Mouse (Mus musculus): ENCODE data around the gene Gpr68. TPM values are rescaled to one million over a fixed set of nuclear protein-coding genes. Genes with fewer than 3 reads are reported as not detected.

Gpr68 gene
- polyA plus RNA-seq, 1 experiment from 2014 or later = 0.55 TPM

DNA sequence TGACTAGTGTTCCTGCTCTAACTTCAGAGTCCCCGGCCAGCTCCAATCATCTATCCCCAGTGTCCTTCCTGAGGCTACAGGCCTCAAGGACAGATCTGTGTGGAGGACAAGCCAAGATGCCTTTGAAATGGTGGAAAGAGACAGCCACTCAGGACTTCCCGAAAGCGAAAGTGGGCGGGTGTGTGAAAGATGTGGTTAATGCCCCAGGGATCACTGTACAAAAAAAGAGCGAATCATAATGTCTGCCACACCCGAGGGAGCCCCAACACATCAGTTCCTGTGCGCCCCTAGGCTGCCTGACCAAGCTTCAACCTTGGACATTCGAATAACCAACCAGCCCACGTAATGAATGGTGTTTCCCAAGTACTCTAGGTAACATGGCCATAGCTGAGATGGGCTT lies 20.3 kb upstream of the Gpr68 start:
- DNase-seq (ENCODE audit: low spot score) (no peak), ATAC-seq (no peak)
- Histone ChIP-seq H3K27me3 (replicated peaks; ENCODE audit: control insufficient read depth, insufficient read depth, low read length) (no peaks in the 10 kb centered on the region), H3K4me2 (ENCODE audit: low read length) (no peak overlapping the region), H3K4me3 (ENCODE audit: low read depth, low read length) (no peak overlapping the region), H3K9ac (ENCODE audit: low read length) (no peak overlapping the region), H3K27ac (ENCODE audit: low read depth, low read length) (no peak overlapping the region), H3K4me1 (ENCODE audit: control insufficient read depth, insufficient read depth, low read length) (no peaks in the 10 kb centered on the region), H3K36me3 (ENCODE audit: control insufficient read depth, insufficient read depth, low read length) (peaks cover 76% of the 10 kb centered on the region), H3K9me3 (replicated peaks; ENCODE audit: control insufficient read depth, low read length) (no peaks in the 10 kb centered on the region)
- WGBS = 95% methylated on average over 9 of the region's 9 CpGs

DNA sequence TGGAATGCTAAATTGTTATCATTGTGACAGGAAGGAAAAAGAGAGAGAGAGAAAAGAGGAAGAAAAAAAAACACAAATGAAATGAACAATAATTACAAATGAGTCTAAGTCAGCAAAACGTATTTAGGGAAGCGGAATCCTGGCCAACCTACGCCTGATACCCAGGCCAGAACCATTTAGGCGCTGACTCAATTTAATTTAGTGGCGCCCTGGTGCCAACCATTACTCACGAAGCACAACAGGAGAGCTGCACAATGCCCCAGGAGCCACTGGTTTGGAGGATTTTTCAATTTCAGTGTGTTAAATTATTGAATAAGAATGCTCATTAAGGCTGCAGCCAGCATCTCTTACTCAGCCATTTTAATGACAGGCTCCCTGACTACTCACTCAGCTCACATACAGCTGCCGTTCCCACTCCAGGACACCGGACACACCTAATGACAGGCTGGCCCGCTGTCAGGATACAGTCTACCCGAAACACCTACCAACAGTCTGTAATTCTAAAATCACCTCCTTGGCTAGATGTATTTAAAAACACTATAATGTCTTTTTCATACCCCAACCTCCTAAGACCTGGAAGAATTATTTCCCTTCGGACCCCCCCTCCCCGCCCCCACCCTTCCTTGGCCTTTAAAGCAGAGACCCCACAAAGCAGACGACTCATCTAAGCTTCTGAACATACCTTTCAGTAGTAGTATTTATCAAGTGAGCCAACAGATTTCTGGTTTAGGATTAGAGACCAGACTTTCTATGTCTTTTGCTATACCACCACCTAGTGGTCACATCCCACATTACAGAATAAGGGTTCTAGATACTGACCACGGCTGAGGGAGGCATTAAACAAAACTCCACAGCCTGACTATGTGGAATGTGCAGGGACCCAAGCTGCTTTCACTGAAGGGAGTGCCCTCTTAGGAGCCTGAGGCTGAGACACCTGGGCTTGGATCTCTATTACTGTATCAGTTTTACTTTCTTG lies 17.9 kb upstream of the Gpr68 start:
- Histone ChIP-seq H3K27me3 (replicated peaks; ENCODE audit: control insufficient read depth, insufficient read depth, low read length) (no peaks in the 10 kb centered on the region), H3K9ac (ENCODE audit: low read length) (no peak overlapping the region), H3K4me2 (ENCODE audit: low read length) (no peak overlapping the region), H3K27ac (ENCODE audit: low read depth, low read length) (no peak overlapping the region), H3K4me1 (ENCODE audit: control insufficient read depth, insufficient read depth, low read length) (no peaks in the 10 kb centered on the region), H3K9me3 (replicated peaks; ENCODE audit: control insufficient read depth, low read length) (no peaks in the 10 kb centered on the region), H3K36me3 (ENCODE audit: control insufficient read depth, insufficient read depth, low read length) (peaks cover 78% of the 10 kb centered on the region), H3K4me3 (ENCODE audit: low read depth, low read length) (no peak overlapping the region)
- DNase-seq (ENCODE audit: low spot score) (peak; percentile 93), ATAC-seq (peak; percentile 61; the same call in 1 of the 2 replicates)
- WGBS = 68% methylated on average over 14 of the region's 14 CpGs

DNA sequence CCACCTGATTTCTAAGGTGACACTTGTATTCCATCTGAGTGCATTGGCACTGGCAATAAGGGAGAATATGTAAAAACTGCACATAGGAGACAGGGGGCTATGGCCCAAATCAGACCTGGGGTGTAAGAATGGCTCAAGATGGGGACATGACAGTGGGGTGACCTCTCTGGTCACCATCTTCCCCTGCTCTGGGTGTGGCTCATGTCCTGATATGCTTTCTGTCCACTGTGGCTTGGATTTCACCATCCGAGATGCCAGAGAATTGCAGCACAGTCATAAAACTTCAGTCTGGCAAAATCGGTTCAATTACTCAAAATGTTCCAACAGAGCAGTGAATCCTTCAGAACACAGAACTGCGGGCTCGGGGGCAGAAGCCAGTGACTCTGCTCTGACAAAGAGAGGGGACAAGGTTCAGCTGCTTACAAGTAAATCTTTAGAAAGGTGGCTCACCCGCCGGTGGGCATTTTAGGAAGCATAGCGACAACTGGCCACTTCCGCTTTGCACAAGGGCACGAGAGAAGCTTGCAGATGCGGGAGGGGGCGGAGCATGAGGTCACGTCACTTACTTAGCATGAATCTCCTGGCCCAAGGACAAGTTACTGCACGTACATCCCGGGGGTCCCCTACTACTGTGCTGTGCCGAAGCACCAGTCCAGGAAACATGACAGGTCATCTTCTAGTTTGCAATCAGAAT lies 16.8 kb upstream of the Gpr68 start:
- Histone ChIP-seq H3K9me3 (replicated peaks; ENCODE audit: control insufficient read depth, low read length) (no peaks in the 10 kb centered on the region), H3K9ac (ENCODE audit: low read length) (no peak overlapping the region), H3K4me3 (ENCODE audit: low read depth, low read length) (no peak overlapping the region), H3K4me2 (ENCODE audit: low read length) (no peak overlapping the region), H3K27me3 (replicated peaks; ENCODE audit: control insufficient read depth, insufficient read depth, low read length) (no peaks in the 10 kb centered on the region), H3K27ac (ENCODE audit: low read depth, low read length) (no peak overlapping the region), H3K4me1 (ENCODE audit: control insufficient read depth, insufficient read depth, low read length) (no peaks in the 10 kb centered on the region), H3K36me3 (ENCODE audit: control insufficient read depth, insufficient read depth, low read length) (peaks cover 78% of the 10 kb centered on the region)
- ATAC-seq (no peak), DNase-seq (ENCODE audit: low spot score) (no peak)
- WGBS = 91% methylated on average over 15 of the region's 15 CpGs

DNA sequence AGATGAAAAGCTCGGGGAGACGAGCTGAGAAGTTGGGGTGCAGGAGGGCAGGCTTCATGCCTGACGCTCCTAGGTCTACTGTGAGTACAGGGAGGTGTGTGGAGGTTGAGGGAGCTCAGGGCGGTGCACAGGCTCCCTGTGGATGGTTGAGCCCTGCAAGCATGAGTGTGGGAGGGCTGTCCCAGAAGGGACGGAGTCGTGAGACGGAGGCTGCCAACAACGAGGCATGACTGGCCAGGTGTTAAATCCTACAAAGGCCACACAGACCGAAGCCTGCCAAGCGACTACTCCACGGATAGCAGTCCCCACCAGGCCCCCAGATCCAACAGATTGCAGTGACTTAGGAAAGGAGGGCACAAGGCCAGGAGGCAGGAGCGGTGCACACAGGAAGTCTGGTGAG lies 2.7 kb upstream of the Gpr68 start:
- Histone ChIP-seq H3K27me3 (replicated peaks; ENCODE audit: control insufficient read depth, insufficient read depth, low read length) (no peaks in the 10 kb centered on the region), H3K4me1 (ENCODE audit: control insufficient read depth, insufficient read depth, low read length) (peaks cover 6% of the 10 kb centered on the region), H3K9ac (ENCODE audit: low read length) (no peak overlapping the region), H3K36me3 (ENCODE audit: control insufficient read depth, insufficient read depth, low read length) (peaks cover 47% of the 10 kb centered on the region), H3K4me3 (ENCODE audit: low read depth, low read length) (no peak overlapping the region), H3K4me2 (ENCODE audit: low read length) (no peak overlapping the region), H3K9me3 (replicated peaks; ENCODE audit: control insufficient read depth, low read length) (no peaks in the 10 kb centered on the region), H3K27ac (ENCODE audit: low read depth, low read length) (no peak overlapping the region)
- 79% methylated on average over 12 of the region's 12 CpGs for WGBS
- peak; percentile 42; the same call in 1 of the 2 replicates for ATAC-seq
- DNase-seq (ENCODE audit: low spot score) = peak; percentile 28

DNA sequence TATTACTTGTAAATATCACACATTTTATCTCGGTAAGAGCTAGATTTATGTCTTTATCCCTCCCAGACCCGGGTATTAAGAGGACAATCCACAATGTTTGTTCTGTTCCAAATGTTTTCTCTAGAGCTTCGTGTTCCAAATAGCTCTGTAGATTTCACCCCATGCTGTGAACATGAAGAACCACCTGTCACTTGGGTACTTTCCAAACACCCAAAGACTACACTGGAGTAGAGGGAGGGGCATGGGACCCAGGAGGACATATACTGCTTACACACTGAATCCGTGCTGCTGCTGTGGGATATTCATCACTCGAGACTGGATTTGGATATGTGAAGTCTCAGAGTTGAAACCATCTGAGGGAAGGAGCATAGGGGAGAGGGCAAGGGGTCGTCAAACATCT lies 1.8 kb upstream of the Gpr68 start:
- Histone ChIP-seq H3K4me3 (ENCODE audit: low read depth, low read length) (no peak overlapping the region), H3K27ac (ENCODE audit: low read depth, low read length) (no peak overlapping the region), H3K4me2 (ENCODE audit: low read length) (no peak overlapping the region), H3K27me3 (replicated peaks; ENCODE audit: control insufficient read depth, insufficient read depth, low read length) (no peaks in the 10 kb centered on the region), H3K9me3 (replicated peaks; ENCODE audit: control insufficient read depth, low read length) (no peaks in the 10 kb centered on the region), H3K36me3 (ENCODE audit: control insufficient read depth, insufficient read depth, low read length) (peaks cover 39% of the 10 kb centered on the region), H3K4me1 (ENCODE audit: control insufficient read depth, insufficient read depth, low read length) (peaks cover 6% of the 10 kb centered on the region), H3K9ac (ENCODE audit: low read length) (no peak overlapping the region)
- no peak for DNase-seq (ENCODE audit: low spot score)
- 65% methylated on average over 6 of the region's 6 CpGs for WGBS
- ATAC-seq = no peak

DNA sequence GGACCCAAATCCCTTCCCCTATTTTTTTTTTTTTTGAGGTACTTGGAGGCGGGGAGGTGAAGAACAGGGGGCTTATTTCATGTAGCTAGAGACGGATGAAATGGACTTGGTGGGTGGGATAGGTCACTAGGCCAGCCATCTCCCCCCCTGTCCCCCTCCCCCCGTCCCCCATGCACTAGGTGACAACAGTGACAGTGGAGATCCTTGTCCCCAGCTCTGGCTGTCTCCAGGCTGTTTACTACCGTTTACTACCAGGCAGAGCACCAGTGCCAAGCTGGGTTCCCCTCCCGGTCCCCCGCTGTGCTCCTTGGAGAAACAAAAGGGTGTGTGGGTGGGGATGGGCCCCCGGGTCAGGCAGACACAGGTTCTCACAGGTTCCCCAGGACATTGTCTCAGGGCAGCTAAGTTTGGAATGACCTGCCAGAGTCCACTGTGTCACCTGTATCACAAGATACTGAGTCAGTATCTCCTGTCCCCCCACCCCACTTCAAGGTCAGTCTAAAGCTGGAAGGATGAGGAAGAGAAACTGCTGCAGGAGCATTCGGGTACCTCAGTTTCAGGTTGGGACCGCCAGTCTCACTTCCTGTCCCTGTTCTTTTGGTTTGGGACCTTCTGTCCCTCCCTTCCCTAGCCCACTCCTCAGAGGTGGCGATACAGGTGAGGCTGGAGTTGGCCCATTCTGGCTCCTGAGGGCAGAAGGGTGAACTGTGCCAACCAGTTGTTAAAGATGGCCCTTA lies 468 bp upstream of the Gpr68 start:
- Histone ChIP-seq H3K27ac (ENCODE audit: low read depth, low read length) (no peak overlapping the region), H3K9me3 (replicated peaks; ENCODE audit: control insufficient read depth, low read length) (no peaks in the 10 kb centered on the region), H3K36me3 (ENCODE audit: control insufficient read depth, insufficient read depth, low read length) (peaks cover 28% of the 10 kb centered on the region), H3K4me3 (ENCODE audit: low read depth, low read length) (peak overlapping the region; percentile 38), H3K9ac (ENCODE audit: low read length) (peak overlapping the region; percentile 61), H3K4me1 (ENCODE audit: control insufficient read depth, insufficient read depth, low read length) (peaks cover 6% of the 10 kb centered on the region), H3K4me2 (ENCODE audit: low read length) (peak overlapping the region; percentile 87), H3K27me3 (replicated peaks; ENCODE audit: control insufficient read depth, insufficient read depth, low read length) (no peaks in the 10 kb centered on the region)
- ATAC-seq (no peak), DNase-seq (ENCODE audit: low spot score) (no peak)
- 23% methylated on average over 9 of the region's 10 CpGs for WGBS

DNA sequence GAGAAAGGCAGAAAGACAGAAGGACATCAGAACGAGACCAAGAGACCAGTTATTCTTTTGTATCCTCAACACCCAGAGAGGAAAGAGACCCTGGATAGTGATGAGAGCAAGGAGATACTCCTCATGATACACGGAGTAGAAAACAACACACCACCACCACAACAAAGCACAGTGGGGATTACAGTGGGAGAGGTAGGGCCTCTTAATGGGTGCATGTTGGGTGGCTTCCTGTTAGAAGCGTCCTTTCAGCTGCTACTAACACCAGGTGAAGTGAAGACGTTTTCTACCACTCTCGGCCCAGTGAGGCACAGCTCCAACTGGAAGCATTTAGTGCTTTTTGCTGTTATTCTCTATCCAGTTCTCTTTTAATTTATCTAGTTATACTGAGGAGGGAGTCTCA lies 1.1 kb downstream of the Gpr68 start:
- no peak overlapping the region for H3K4me3 ChIP-seq (ENCODE audit: low read depth, low read length)
- H3K9ac ChIP-seq (ENCODE audit: low read length) = no peak overlapping the region
- no peak overlapping the region for H3K4me2 ChIP-seq (ENCODE audit: low read length)
- H3K27ac ChIP-seq (ENCODE audit: low read depth, low read length) = no peak overlapping the region
- H3K4me1 ChIP-seq (ENCODE audit: control insufficient read depth, insufficient read depth, low read length) = peaks cover 6% of the 10 kb centered on the region
- 76% methylated on average over 5 of the region's 5 CpGs for WGBS
- ATAC-seq = no peak
- DNase-seq (ENCODE audit: low spot score) = no peak
- H3K36me3 ChIP-seq (ENCODE audit: control insufficient read depth, insufficient read depth, low read length) = peaks cover 13% of the 10 kb centered on the region
- no peaks in the 10 kb centered on the region for H3K9me3 ChIP-seq (replicated peaks; ENCODE audit: control insufficient read depth, low read length)
- no peaks in the 10 kb centered on the region for H3K27me3 ChIP-seq (replicated peaks; ENCODE audit: control insufficient read depth, insufficient read depth, low read length)

DNA sequence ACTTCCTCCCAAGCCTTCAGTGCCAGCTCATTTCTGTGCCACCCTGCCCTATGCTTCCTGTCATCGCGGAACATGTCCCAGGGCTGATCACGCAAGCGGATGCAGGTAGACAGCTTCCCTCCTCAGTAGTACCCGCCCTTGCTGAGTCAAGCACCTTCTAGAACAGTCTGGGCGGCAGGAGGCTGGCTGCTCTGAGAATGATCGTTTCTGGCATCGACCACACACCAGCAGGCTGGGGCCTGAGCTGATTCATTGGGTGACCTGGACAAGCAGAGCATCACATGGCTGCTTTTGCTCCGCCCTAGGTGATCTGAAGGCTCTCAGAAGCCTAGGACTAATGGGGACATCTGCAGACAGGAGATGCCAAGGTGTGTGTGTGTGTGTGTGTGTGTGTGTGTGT lies 4.2 kb downstream of the Gpr68 start:
- H3K9ac ChIP-seq (ENCODE audit: low read length) = no peak overlapping the region
- no peaks in the 10 kb centered on the region for H3K9me3 ChIP-seq (replicated peaks; ENCODE audit: control insufficient read depth, low read length)
- H3K4me3 ChIP-seq (ENCODE audit: low read depth, low read length) = no peak overlapping the region
- H3K27me3 ChIP-seq (replicated peaks; ENCODE audit: control insufficient read depth, insufficient read depth, low read length) = peaks cover 17% of the 10 kb centered on the region
- no peaks in the 10 kb centered on the region for H3K36me3 ChIP-seq (ENCODE audit: control insufficient read depth, insufficient read depth, low read length)
- H3K4me1 ChIP-seq (ENCODE audit: control insufficient read depth, insufficient read depth, low read length) = peaks cover 12% of the 10 kb centered on the region
- ATAC-seq = no peak
- no peak overlapping the region for H3K4me2 ChIP-seq (ENCODE audit: low read length)
- WGBS = 90% methylated on average over 9 of the region's 9 CpGs
- H3K27ac ChIP-seq (ENCODE audit: low read depth, low read length) = no peak overlapping the region
- no peak for DNase-seq (ENCODE audit: low spot score)

All from forebrain, embryonic 14.5 days (tissue).